Mouse (Mus musculus) layer of hippocampus, postnatal 14 days (tissue): ENCODE results near the gene Rreb1. TPM values are rescaled to one million over a fixed set of nuclear protein-coding genes. Genes with fewer than 3 reads are reported as not detected.
"Not testable (repeated sequence)": the region's sequence is repeated elsewhere in the genome, so short reads cannot be mapped to it uniquely, and the experiment has no call there.

ENCODE experiments used
- DNase-seq, 2 experiments: peaks; one replicate each; pipeline ENCODE4 v3.0.0; 2021 to 2022; ENCODE audit warnings: low spot score in 2 of 2, mixed read lengths in 1 of 2
- total RNA-seq, 2 experiments: library from RNA; stranded (reverse); gene quantifications; 2 replicates each; pipeline ENCODE4 v1.2.3; 2021

The Rreb1 gene
- total RNA-seq, 2 experiments from 2014 or later, result 35.2 to 35.7 TPM

GRCm38 (mm10) chr13:37826281-37826993, 48.2 kb downstream of the Rreb1 start:
- peak; percentile 41 to 50 for DNase-seq

- no peak for DNase-seq
Observed at GRCm38 (mm10) chr13:37826994-37827262, 48.7 kb downstream of the Rreb1 start.

GRCm38 (mm10) chr13:37827263-37827995, 49.2 kb downstream of the Rreb1 start:
- peak in 1 of 2 experiments; percentile 19 for DNase-seq

GRCm38 (mm10) chr13:37827996-37828579, 49.9 kb downstream of the Rreb1 start:
- DNase-seq, result no peak

- DNase-seq, result no peak
Observed at GRCm38 (mm10) chr13:37828928-37829327, 50.7 kb downstream of the Rreb1 start.

- no peak for DNase-seq
Observed at GRCm38 (mm10) chr13:37830256-37830655, 52.1 kb downstream of the Rreb1 start.

GRCm38 (mm10) chr13:37830874-37831311, 52.7 kb downstream of the Rreb1 start:
- no peak for DNase-seq

GRCm38 (mm10) chr13:37832481-37832880, 54.3 kb downstream of the Rreb1 start:
- DNase-seq, result no peak

GRCm38 (mm10) chr13:37833500-37833899, 55.3 kb downstream of the Rreb1 start:
- DNase-seq, result no peak

GRCm38 (mm10) chr13:37835296-37835695, 57.1 kb downstream of the Rreb1 start:
- DNase-seq, result no peak

GRCm38 (mm10) chr13:37835811-37836210, 57.6 kb downstream of the Rreb1 start:
- not testable (repeated sequence) for DNase-seq

- DNase-seq, result no peak
Observed at GRCm38 (mm10) chr13:37837372-37837771, 59.2 kb downstream of the Rreb1 start.

- no peak for DNase-seq
Observed at GRCm38 (mm10) chr13:37838260-37839183, 60.3 kb downstream of the Rreb1 start.

- no peak for DNase-seq
Observed at GRCm38 (mm10) chr13:37843241-37843640, 65.0 kb downstream of the Rreb1 start.

- DNase-seq, result no peak
Observed at GRCm38 (mm10) chr13:37843844-37844243, 65.6 kb downstream of the Rreb1 start.

GRCm38 (mm10) chr13:37845156-37845555, 67.0 kb downstream of the Rreb1 start:
- DNase-seq, result no peak

GRCm38 (mm10) chr13:37845641-37846040, 67.4 kb downstream of the Rreb1 start:
- no peak for DNase-seq

GRCm38 (mm10) chr13:37846507-37846906, 68.3 kb downstream of the Rreb1 start:
- DNase-seq, result no peak

GRCm38 (mm10) chr13:37846962-37847570, 68.9 kb downstream of the Rreb1 start:
- no peak for DNase-seq

- DNase-seq, result no peak
Observed at GRCm38 (mm10) chr13:37847601-37848358, 69.6 kb downstream of the Rreb1 start.
